Mouse (Mus musculus) lung, postnatal 0 days (tissue): ENCODE measurements around the gene Gm9040.

Source experiments
- CTCF ChIP-seq: IDR thresholded peaks from 2 replicates; pipeline ENCODE4 v1.5.1; 2016; ENCODE audit warnings: antibody characterized with exemption, mild to moderate bottlenecking
- EP300 ChIP-seq: IDR thresholded peaks from 2 replicates; pipeline ENCODE4 v1.6.1; 2016; ENCODE audit warnings: antibody characterized with exemption, mild to moderate bottlenecking, control low read depth

- TF ChIP-seq CTCF, result no peak
- TF ChIP-seq EP300, result no peak
Observed at GRCm38 (mm10) chr10:118319024-118319423, 7.7 kb downstream of the Gm9040 start.
